Mouse (Mus musculus) spleen, embryonic (tissue): Measurements from ENCODE around the gene Crybg1.
"Not testable (repeated sequence)": the region's sequence is repeated elsewhere in the genome, so short reads cannot be mapped to it uniquely, and the experiment has no call there.

ENCODE experiments used
- CTCF ChIA-PET: fragments of 350-600 bp; sonication (Branson Sonifier 250); formaldehyde crosslinking; loops from one replicate; lab custom pipeline; 2022; lab: Charles Lee

Crybg1 gene

DNA sequence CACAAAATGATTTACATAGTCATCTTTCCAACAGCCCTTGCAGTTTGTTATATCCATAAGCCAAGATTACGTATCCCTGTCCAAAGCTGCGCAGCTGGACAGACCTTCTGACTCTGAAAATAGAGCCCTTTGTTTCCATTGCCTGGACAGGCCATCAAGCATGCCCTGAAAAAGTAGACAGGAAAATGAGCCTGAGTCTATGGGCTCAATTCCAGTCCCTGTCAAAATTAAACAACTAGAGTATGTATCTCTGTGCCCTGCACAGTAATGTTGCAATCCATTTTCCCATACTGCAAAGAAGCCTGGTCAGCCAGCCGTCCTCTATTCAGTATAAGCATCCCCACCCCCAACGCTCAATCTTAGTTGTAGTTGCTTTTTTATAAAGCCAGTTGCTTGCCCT, 141.8 kb downstream of the Crybg1 start:
- CTCF ChIA-PET, result no interaction called here

DNA sequence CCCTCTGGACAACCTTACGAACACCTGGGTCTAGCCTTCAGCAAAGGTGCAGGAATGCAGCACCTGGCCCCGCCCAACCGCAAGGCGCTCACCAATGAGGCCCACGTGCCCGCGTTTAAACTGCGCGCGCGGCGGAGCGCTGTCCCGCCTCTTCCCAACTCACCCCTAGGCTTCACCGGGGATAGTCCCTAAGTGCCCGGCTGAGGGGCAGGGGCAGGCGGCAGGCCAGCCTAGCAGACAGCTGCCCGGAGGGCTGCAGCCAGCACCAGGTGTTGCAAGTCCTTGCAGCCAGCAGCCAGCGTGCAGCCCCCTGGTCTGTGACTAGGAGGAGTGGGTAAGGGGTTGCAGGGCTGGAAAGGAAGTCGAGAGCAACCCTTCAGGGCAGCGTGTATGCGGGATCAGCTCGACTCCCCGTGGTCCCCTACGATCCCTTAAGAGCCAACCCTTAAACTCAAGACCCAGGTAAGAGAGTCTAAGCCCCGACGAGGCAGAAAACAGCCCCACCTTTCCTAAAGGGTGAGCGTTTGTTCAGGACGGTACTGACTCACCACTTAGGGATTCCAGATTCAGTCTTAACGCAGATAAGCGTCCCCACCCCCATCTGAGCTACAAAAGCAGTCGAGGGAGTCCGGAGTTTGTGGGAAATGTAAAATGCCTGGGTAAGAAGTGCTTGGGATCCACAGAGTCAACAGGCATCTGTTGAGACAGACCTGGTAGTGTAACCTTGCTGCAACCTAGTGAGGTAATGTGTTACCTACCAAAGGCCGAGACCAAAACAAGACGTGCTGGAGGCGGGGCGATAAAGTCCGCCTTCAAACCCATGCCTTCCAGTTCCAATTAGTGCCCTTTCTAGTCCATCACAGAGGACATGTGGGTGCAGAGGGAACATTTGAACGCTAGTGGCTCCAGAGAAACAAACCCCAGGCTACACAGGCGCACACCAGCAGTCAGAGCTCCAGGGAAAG, 142.7 kb downstream of the Crybg1 start:
- CTCF ChIA-PET, result interaction anchor here (1.2 kb wide), 1 partner anchor 62 kb away, joined by 9 read pairs; no protein-coding TSS in a partner anchor

DNA sequence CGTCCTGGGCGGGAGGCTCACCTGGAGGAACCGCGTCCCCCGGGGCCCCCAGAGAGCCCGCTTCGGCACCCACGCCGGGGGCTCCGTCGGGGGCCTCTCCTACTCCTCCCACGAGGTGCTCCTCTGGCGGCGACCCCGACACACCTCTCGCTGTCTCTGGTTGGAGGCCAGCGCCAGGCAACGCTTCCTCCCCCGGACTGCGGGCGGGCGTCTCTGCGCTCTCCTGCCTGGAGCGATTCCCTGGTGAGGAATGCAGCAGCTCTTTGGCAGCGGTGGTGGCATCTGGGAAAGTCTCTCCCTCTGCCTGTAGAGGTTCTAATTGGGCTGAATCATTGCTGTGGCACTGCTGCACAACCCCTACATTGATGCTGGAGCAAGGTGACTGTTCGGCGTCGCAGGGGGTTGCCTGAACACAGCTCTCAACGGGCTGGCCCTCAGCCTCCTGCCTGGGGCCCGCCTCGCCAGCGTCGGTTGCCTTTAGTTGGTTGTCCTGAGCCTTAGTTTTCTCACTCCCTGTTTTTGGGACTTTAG, 144.4 kb downstream of the Crybg1 start:
- CTCF ChIA-PET, result interaction anchor here (1.0 kb wide), 1 partner anchor 9 kb away, joined by 3 read pairs; no protein-coding TSS in a partner anchor

DNA sequence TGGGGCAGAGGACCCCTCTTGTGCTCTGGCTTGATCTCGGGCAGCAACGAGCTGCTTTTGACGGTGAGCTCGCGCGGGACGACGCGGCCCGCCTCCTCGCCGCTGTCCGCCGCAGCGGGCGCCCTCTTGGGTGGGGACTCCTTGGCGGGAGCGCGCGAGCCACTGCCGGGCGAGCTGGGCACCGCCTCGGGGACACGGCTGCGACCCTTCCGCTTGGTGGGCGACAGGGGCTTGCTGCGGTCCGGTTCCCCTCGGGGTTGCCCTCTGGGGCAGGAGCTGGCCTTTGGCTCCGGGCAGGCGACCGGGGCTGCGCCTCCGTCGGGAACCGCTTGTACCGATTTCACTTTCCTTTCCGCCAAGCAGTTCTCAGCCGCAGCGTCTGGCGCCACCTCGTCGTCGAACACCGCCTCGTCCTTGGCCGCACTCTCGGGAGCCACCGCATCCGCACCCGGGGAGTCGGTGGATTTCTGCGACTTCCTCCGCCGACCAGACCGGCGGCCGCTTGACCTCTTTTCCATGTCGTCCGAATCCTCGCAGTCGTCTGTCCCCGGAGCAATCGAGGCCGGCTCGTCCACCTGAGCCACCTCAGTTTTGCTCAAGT, 145.0 kb downstream of the Crybg1 start:
- CTCF ChIA-PET, result interaction anchor here (1.0 kb wide), 2 partner anchors 8 to 13 kb away, joined by 3 read pairs; no protein-coding TSS in a partner anchor

DNA sequence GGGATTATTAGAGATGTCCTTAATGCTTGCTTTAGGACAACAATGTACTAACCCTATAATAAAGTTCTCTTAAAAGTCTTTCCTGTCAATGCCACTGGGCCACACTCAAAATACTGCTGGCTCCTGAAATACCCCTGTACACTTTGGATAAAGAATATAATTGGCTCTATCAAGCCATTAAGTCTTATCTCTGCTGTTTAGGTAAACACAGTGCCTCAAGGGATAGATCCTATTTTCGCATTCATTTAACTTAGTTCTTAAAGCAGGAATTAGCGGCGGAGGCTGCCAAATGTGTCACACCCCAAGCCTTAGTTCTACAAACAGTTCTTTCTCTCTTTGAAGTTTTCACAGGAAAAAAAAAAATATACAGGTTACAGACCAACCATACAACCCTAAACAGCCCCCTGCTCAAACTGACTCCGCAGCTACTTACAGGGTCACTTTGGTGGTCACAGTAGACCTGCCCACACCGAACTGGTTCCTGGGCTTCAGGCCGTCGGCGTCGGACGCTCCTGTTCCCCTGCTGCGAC, 145.6 kb downstream of the Crybg1 start:
- CTCF ChIA-PET, result interaction anchor here (0.6 to 1.0 kb wide), 4 partner anchors 8 to 1109 kb away, joined by 3 read pairs; no protein-coding TSS in a partner anchor

DNA sequence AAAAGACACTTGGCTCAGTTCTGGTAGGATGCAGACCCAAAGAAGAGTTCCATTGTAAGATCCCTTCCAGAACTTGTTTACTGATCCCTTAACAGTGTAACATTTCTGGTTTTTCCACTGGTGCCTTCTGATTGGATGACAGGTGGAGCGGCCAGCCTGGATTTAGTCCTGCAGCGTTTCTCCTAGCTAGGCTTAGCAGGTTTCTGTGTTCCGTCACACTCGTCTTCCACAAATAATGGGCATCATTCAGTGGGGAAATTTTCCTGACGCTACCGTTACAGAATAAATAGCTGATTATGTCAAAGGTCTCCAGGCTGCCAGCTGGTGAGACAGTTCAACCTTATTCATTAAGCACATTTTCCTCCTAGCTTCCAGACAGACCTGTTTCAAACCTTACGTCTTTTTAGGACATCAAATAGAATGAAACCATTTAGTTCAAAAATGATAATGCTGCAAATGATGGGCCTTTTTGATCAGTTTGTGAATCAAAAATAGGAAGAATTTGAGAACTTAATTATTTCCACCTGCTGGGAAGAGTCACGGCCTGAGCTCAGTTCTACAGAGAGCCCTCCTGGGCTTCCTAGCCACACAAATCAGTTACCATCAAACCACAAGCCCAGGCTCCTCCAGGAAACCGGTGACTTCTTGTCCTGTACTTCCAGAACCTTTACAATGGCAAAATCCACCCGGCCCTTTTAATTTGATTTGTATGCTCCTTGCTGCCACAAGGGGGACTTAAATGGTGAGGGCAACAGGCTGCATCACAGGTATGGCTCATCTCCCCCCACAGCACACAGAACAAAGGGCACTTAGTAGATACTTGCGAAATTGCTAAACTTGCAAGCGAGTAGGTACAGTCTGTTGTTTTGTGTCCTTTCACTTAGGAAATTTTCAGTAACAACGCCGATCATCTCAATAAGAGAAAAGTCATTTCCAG, 146.4 kb downstream of the Crybg1 start:
- CTCF ChIA-PET, result interaction anchor here (0.6 to 0.7 kb wide), 2 partner anchors 17 to 1108 kb away, joined by 3 read pairs; no protein-coding TSS in a partner anchor

DNA sequence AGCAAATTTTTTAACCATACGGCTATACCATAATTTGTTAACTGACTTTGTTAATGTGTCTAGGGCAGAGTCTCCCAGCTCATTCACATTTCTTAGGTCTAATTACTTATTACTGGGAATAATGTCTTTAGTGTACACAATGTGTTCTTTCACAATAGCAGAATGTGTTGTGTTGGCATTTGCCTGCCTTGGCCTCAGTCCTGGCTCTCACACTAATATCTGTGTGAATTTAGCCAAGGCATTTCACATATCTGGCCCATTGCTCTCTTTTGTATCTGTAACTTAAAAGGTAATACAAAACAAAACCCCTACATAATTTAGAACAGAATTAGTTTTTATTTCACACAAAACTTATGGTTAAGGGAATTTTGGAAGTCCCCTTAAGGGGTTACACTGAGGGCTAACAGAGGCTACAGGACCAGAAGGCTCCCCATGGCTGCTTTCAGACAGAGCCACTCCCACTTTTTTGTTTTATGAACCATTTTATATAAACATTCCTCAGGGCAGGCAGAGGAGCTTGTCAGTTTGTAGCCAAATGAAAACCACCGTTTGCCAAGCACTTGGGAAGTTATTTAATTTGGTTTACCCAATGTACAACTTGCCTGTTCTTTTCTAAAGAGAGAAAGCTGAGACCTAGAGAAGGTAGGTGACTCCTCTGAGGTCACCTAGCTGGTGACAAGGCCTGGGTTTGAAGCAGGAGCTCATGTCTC, 148.3 kb downstream of the Crybg1 start:
- CTCF ChIA-PET, result no interaction called here

DNA sequence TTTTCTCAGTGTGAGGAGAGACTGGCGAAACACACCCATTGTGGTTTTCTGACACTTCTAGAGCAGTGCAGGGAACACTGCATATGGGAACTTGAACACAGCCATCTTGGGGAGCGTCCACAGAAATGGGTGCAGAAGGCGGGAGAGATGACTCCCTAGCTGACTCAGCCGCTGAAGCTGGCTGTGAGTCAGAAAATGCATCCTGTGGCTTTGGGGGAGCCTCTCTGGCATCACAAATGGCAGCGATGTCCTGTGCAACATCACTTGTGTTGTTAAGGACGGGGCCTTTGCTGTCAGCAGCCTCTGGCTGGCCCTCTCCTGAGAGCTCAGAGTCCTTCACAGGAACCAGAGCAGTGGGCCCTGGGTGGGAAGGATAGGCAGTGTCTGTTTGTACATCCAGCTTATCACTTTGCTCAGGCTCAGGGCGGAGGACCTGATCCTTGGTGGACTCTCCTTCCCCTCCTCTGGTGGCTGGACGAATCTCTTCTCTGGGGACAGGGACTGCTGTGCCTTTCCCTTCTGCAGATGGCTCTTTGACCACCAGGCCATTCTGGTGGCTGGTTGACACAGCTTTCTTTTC, 150.1 kb downstream of the Crybg1 start:
- CTCF ChIA-PET, result interaction anchor here (0.7 kb wide), 1 partner anchor 13 kb away, joined by 3 read pairs; no protein-coding TSS in a partner anchor

DNA sequence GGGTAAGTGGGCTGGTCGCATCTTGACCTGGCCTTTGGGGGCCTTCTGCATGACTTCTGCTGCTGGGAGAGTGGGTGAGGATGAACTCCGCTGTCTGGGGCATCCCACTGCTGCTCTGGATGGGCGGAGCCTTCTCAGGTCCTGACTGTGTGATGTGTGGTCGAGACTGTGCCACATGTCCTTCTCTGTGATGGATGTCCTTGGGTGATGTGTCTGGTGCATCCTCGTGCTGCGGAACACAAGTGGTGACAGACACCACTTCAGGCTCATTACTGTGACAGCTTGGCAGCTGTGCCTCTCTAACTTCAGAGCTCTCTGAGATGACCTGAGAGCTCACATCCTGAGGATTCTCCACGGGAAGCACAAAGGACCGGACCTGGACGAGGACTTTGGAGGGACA, 150.6 kb downstream of the Crybg1 start:
- CTCF ChIA-PET, result interaction anchor here (0.6 to 0.7 kb wide), 2 partner anchors 13 to 1523 kb away, joined by 3 read pairs; no protein-coding TSS in a partner anchor

DNA sequence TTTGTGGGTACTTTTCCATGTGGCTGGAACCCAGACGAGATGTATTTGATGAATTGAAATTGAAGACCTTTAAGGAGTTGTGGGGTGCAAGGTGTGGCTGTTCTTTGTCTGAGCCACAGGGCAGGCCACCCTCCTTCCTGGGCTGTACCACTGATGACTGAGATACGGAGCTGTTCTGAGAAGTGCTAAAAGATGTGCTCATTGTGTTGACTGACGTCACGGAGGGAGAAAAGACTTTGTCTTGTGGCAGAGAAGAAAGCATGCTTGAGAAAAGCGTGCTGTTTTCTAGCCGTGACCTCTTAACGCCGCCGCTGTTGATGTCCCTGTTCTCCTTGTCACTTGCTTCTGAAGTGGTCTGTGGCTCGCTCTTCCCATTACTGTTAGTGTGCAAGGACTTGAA, 151.4 kb downstream of the Crybg1 start:
- CTCF ChIA-PET, result no interaction called here

DNA sequence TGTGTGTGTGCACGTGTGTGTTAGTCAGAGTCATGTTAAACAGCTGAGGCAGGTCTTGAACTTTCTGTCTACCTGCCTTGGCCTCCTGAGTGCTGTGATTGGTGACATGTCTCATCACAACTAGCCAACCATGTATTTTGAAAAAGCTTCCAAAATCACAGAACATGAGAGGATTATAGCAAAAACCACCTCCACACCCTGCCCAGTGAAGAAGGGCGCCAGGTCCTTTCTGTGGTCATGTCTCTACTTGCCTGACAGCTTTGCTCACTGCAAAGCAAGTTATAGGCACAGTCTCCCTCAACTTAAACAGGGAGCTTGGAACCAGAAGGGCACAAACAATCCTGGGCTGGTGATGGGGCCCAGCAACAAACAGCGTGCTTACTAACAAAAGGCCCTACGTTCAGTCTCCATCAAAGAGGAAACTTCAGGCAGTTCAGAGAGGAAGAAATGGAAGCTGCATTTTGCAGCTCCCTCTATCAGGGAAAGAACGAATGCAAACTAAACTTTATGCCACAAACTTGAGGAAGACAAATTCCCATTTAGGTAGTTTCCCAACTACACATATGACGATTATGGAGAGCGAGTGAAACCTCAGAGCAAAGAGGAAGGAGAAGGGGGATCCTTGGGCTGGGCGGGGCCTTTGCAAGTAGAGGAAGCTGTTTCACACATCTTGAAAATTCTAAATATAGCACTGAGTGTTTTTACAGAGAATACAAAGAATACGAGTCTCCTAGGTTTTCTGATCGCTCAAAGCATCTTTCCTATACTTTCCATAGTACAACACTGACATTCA, 152.6 kb downstream of the Crybg1 start:
- CTCF ChIA-PET, result interaction anchor here (0.6 to 0.9 kb wide), 3 partner anchors 7 to 169 kb away, joined by 3 to 9 read pairs (median 4); no protein-coding TSS in a partner anchor

DNA sequence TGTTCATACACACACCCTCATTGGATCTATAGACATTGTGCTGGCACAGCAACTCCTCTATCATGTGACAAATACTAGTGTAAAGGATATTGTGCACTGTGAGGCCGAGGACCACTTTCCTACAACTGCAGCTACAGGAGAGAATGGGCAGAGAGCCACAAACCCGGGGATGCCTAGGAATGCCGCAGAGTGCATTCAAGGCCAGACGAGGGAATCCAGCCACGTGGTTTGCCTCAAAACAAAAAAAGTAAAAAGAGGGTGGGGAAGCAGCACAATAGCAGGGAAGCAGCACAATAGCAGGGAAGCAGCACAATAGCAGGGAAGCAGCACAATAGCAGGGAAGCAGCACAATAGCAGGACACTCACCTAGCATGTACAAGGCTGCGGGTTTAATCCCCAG, 155.5 kb downstream of the Crybg1 start:
- CTCF ChIA-PET, result no interaction called here

DNA sequence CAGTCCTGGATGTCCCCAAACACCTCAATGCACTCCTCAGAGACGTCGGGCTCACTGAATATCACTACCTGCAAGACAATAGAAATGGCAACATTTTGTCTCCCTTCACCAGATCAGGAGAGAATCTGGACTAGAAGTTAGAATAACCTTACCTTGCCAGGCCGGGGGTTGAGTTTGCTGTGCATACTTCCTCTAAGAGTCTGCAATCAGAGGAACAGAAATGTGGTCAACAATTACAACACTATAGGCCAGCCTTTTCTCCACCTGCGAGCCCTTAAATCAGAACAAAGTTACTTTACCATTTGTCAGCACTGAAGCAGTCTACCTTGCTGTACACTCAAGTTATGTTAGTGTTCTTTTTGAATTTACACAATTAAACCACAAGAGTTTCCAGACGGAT, 156.1 kb downstream of the Crybg1 start:
- CTCF ChIA-PET, result no interaction called here

DNA sequence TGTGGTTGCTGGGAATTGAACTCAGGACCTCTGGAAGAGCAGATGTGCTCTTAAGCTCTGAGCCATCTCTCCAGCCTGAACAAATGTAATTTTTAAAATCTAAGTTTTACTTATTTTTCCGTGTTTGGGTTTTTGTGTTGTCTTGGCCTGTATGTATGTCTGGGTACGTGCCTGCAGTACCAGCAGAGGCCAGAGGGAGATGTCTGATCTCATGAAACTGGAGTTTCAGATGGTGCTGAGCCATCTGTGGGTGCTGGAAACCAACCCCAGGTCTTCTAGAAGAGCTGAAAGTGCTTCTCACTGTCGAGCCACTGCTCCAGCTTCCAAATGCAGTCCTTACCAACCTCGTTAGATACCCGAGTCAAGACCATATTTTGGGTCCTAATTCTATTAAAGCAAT, 157.4 kb downstream of the Crybg1 start:
- CTCF ChIA-PET, result interaction anchor here (0.9 kb wide), 1 partner anchor 12 kb away, joined by 3 read pairs; no protein-coding TSS in a partner anchor

DNA sequence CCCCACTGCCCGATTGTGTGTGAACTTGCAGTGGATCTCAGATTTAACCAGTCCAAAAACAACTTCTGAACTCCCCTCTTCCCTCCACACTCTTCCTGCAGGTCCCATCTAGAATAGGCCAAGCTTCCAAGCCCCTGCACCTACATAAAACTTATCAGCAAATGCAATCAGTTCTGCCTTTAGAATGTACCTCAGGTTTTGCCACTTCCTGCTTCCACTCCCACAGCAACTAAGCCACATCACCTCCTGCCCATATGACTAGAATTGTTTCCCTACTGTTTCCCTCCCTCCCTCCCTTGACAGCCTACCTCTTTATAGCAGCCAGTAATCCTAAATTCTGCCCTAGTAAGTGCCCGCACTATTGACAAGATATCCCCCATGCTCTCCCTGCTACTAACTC, 164.8 kb downstream of the Crybg1 start:
- CTCF ChIA-PET, result no interaction called here

DNA sequence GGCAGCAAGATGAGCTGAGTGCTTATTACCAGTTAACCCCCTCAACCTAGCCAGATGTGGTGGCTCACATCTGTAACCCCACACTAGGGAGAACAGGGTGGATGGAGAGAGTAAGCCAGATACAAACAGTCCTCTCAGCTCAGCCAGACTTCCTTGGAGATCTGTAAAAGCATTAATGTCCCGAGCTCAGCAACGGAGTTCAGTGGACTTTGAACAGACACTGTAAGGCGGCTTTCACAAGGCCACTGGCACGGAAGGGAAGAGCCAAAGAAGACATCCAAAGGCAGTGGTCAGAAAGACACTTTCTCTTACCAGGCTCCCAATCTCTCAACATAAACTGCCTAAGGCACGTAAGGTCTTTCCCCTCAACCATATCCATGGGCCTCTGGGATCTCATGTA, 165.4 kb downstream of the Crybg1 start:
- CTCF ChIA-PET, result no interaction called here

DNA sequence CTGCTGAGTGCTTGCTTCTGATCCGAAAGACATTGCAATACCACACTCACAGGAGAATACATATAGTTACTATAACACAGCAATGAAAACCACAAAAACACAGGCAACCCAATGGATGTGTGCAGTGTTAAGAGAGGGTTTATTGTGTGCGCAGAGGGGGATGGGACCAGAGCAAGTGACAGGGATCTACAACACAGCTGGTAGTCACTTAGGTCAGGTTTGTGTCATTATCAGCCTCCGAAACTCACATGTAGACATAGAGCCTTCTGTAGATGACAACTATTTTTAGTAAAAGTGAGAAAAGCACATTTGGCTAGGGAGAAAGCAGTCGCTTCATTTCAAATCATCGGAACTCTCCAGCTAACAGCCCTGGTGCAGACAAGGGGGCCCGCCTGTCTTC, 166.2 kb downstream of the Crybg1 start:
- CTCF ChIA-PET, result no interaction called here

DNA sequence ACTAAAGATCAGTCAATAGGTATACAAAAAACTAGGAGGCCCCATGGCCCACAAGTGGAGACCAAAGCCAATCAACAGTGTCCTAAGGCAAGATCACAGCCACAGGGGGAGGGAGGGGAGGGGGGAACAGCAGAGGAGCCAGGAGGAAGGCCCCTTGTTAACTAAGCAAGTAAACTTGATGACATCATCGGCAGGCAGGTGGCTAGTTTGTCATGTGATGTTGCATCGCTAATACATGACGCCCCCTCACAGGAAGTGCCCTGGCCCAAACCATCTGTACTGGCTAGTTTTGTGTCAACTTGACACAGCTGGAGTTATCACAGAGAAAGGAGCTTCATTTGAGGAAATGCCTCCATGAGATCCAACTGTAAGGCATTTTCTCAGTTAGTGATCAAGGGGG, 167.9 kb downstream of the Crybg1 start:
- CTCF ChIA-PET, result not testable (repeated sequence)

DNA sequence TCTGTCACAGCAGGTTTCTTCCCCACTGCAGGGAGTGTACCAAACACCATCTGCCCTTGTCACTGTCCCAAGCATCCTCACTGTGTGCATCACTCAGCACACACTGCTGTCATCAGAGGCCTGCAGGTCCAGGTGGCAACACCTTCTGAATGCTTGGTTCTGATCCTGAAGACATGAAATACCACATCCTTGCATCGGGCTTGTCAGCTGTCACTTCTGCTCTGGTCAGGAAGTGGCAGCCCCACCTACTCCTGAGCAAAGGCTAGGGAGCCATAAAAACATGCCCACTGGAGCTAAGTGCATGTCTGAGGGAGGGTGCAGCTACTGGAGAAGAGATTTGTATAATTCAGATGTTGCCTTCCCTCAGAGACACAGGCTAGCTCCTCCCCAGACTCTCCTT, 168.6 kb downstream of the Crybg1 start:
- CTCF ChIA-PET, result no interaction called here
